Mouse (Mus musculus): ENCODE results near the gene Smim14. TPM values are rescaled to one million over a fixed set of nuclear protein-coding genes. Genes with fewer than 3 reads are reported as not detected.

The Smim14 gene
- total and polyA plus RNA-seq, 2 experiments from 2014 or later: 156 to 190 TPM

- Histone ChIP-seq H3K4me2 (ENCODE audit: low read depth, low read length) (no peak overlapping the region), H3K27ac (ENCODE audit: low read depth) (no peak overlapping the region), H3K9ac (replicated peaks; ENCODE audit: low read depth, low read length) (no peak overlapping the region), H3K27me3 (ENCODE audit: control insufficient read depth, insufficient read depth, low read length) (no peaks in the 10 kb centered on the region), H3K4me3 (ENCODE audit: low read depth, low read length) (no peak overlapping the region), H3K9me3 (replicated peaks; ENCODE audit: control insufficient read depth, low read length) (no peaks in the 10 kb centered on the region), H3K36me3 (replicated peaks; ENCODE audit: control insufficient read depth, insufficient read depth, low read length) (peaks cover 63% of the 10 kb centered on the region), H3K4me1 (ENCODE audit: control insufficient read depth, insufficient read depth) (no peaks in the 10 kb centered on the region)
- TF ChIP-seq CTCF (IDR thresholded peaks at IDR 0.05; ENCODE audit: low read depth): no peak
- no peak for TF ChIP-seq EP300 (IDR thresholded peaks at IDR 0.05; ENCODE audit: low read depth)
- DNase-seq (ENCODE audit: low spot score): no peak
- ATAC-seq (ENCODE audit: insufficient read depth, low read depth): no peak
- 84% methylated on average over 6 of the region's 6 CpGs for WGBS
Measured at GRCm38 (mm10) chr5:65424215-65424614, 112.8 kb downstream of the Smim14 start.

- Histone ChIP-seq H3K9me3 (replicated peaks; ENCODE audit: control insufficient read depth, low read length) (no peaks in the 10 kb centered on the region), H3K36me3 (replicated peaks; ENCODE audit: control insufficient read depth, insufficient read depth, low read length) (peaks cover 74% of the 10 kb centered on the region), H3K9ac (replicated peaks; ENCODE audit: low read depth, low read length) (no peak overlapping the region), H3K27ac (ENCODE audit: low read depth) (no peak overlapping the region), H3K4me2 (ENCODE audit: low read depth, low read length) (no peak overlapping the region), H3K4me3 (ENCODE audit: low read depth, low read length) (no peak overlapping the region), H3K27me3 (ENCODE audit: control insufficient read depth, insufficient read depth, low read length) (no peaks in the 10 kb centered on the region), H3K4me1 (ENCODE audit: control insufficient read depth, insufficient read depth) (no peaks in the 10 kb centered on the region)
- DNase-seq (ENCODE audit: low spot score): no peak
- 92% methylated on average over 8 of the region's 8 CpGs for WGBS
- TF ChIP-seq EP300 (IDR thresholded peaks at IDR 0.05; ENCODE audit: low read depth) (no peak), CTCF (IDR thresholded peaks at IDR 0.05; ENCODE audit: low read depth) (no peak)
- no peak for ATAC-seq (ENCODE audit: insufficient read depth, low read depth)
Measured at GRCm38 (mm10) chr5:65422803-65423202, 114.2 kb downstream of the Smim14 start.

- Histone ChIP-seq H3K4me1 (ENCODE audit: control insufficient read depth, insufficient read depth) (peaks cover 5% of the 10 kb centered on the region; the same call in 1 of the 2 replicates), H3K27ac (ENCODE audit: low read depth) (no peak overlapping the region), H3K9ac (replicated peaks; ENCODE audit: low read depth, low read length) (no peak overlapping the region), H3K27me3 (ENCODE audit: control insufficient read depth, insufficient read depth, low read length) (no peaks in the 10 kb centered on the region), H3K4me3 (ENCODE audit: low read depth, low read length) (no peak overlapping the region), H3K4me2 (ENCODE audit: low read depth, low read length) (no peak overlapping the region), H3K9me3 (replicated peaks; ENCODE audit: control insufficient read depth, low read length) (no peaks in the 10 kb centered on the region), H3K36me3 (replicated peaks; ENCODE audit: control insufficient read depth, insufficient read depth, low read length) (peaks cover 68% of the 10 kb centered on the region)
- ATAC-seq (ENCODE audit: insufficient read depth, low read depth): no peak
- WGBS: 73% methylated on average over 6 of the region's 6 CpGs
- TF ChIP-seq EP300 (IDR thresholded peaks at IDR 0.05; ENCODE audit: low read depth) (no peak), CTCF (IDR thresholded peaks at IDR 0.05; ENCODE audit: low read depth) (no peak)
- DNase-seq (ENCODE audit: low spot score): no peak
Measured at GRCm38 (mm10) chr5:65420822-65421221, 116.2 kb downstream of the Smim14 start.

GRCm38 (mm10) chr5:65419136-65419535 lies 117.8 kb downstream of the Smim14 start:
- H3K27me3 ChIP-seq (ENCODE audit: control insufficient read depth, insufficient read depth, low read length): no peaks in the 10 kb centered on the region
- WGBS: 83% methylated on average over 10 of the region's 10 CpGs
- no peak for TF ChIP-seq EP300 (IDR thresholded peaks at IDR 0.05; ENCODE audit: low read depth)
- TF ChIP-seq CTCF (IDR thresholded peaks at IDR 0.05; ENCODE audit: low read depth): no peak
- no peak overlapping the region for H3K27ac ChIP-seq (ENCODE audit: low read depth)
- DNase-seq (ENCODE audit: low spot score): no peak
- no peak overlapping the region for H3K4me3 ChIP-seq (ENCODE audit: low read depth, low read length)
- no peak for ATAC-seq (ENCODE audit: insufficient read depth, low read depth)
- no peaks in the 10 kb centered on the region for H3K9me3 ChIP-seq (replicated peaks; ENCODE audit: control insufficient read depth, low read length)
- H3K4me1 ChIP-seq (ENCODE audit: control insufficient read depth, insufficient read depth): peaks cover 10% of the 10 kb centered on the region
- peaks cover 64% of the 10 kb centered on the region for H3K36me3 ChIP-seq (replicated peaks; ENCODE audit: control insufficient read depth, insufficient read depth, low read length)
- no peak overlapping the region for H3K9ac ChIP-seq (replicated peaks; ENCODE audit: low read depth, low read length)
- H3K4me2 ChIP-seq (ENCODE audit: low read depth, low read length): no peak overlapping the region

- H3K4me1 ChIP-seq (ENCODE audit: control insufficient read depth, insufficient read depth): peaks cover 10% of the 10 kb centered on the region
- peaks cover 50% of the 10 kb centered on the region for H3K36me3 ChIP-seq (replicated peaks; ENCODE audit: control insufficient read depth, insufficient read depth, low read length)
- TF ChIP-seq EP300 (IDR thresholded peaks at IDR 0.05; ENCODE audit: low read depth) (0 out of 2 replicates have a peak, but pooled peaks have one; percentile 35), CTCF (IDR thresholded peaks at IDR 0.05; ENCODE audit: low read depth) (0 out of 2 replicates have a peak, but pooled peaks have one; percentile 26)
Measured at GRCm38 (mm10) chr5:65415653-65416458, 121.1 kb downstream of the Smim14 start.

More at GRCm38 (mm10) chr5:65415653-65416458, 121.1 kb downstream of the Smim14 start:
- Histone ChIP-seq H3K4me2 (ENCODE audit: low read depth, low read length) (peak overlapping the region; percentile 41), H3K27me3 (ENCODE audit: control insufficient read depth, insufficient read depth, low read length) (no peaks in the 10 kb centered on the region), H3K4me3 (ENCODE audit: low read depth, low read length) (0 out of 2 replicates have a peak overlapping the region, but pooled peaks have one; percentile 3), H3K27ac (ENCODE audit: low read depth) (peak overlapping the region; percentile 86), H3K9me3 (replicated peaks; ENCODE audit: control insufficient read depth, low read length) (no peaks in the 10 kb centered on the region), H3K9ac (replicated peaks; ENCODE audit: low read depth, low read length) (0 out of 2 replicates have a peak overlapping the region, but pooled peaks have one; percentile 45)
- DNase-seq (ENCODE audit: low spot score): peak; percentile 83
- WGBS: 11% methylated on average over 26 of the region's 26 CpGs
- peak; percentile 89 for ATAC-seq (ENCODE audit: insufficient read depth, low read depth)
